Mouse (Mus musculus): ENCODE results near the gene Fmnl3. TPM values are rescaled to one million over a fixed set of nuclear protein-coding genes. Genes with fewer than 3 reads are reported as not detected.
"Not testable (repeated sequence)": the region's sequence is repeated elsewhere in the genome, so short reads cannot be mapped to it uniquely, and the experiment has no call there.

Gene Fmnl3
- total RNA-seq, 2 experiments from 2014 or later = 27.6 to 31.7 TPM

DNA sequence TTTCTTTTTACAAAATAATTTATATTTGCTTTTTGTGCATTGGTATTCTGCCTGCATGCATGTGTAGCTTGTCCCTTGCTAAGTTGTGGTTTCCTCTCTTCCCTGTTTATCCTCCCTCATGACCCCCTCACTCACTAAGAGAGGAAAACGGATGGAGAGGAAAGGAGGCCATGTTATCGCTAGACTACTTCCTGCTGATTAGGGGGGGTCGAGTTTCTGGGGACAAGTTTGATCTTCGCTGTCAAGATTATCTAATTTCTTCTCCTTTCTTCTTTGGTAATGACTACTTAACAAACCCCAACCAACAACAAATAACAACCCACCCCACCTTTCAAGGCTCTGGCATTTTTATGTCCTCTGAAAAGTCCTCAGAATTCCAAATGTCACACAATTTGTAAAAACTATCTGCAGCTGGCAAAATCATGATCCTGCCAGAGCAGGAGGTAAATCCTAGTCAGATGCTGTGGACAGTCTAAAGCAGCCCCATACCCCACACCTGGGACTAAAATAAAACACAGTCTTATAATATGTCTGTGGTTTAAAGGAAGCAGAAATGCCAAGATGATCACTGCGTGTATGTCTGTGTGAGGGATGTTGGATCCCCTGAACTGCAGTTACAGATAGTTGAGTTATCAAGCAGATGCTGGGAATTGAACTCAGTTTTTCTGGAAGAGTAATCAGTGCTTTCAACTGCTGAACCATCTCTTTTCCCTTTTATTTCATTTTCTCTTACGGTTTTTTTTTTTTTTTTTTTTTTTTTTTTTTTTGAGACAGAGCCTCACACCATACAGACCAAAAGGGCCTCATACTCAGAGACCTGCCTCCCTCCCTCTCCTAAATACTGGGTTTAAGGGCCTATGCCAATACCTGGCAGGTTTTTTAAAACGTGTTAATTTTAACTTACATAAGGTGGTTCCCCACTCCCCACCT, 20.5 kb upstream of the Fmnl3 start:
- no peak for DNase-seq

DNA sequence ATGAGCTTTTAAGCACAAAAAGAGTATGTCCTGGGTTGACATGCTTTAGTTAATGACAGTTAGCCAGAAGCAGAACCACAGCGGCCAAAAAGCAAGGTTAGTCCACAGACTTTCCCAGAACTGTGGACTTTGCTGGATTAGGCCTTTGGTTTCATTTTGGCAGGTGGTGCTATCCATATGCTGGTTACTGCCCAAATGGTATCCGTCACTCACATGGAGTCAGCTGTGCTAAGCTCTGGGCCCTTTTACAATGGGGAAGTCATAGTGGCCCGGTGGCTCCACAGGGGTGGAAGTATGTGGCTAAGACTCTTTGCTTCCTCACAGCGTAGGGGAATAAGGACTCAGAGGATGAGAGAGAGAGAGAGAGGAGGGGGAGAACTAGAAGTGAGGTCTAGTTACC, 17.7 kb upstream of the Fmnl3 start:
- DNase-seq = no peak

DNA sequence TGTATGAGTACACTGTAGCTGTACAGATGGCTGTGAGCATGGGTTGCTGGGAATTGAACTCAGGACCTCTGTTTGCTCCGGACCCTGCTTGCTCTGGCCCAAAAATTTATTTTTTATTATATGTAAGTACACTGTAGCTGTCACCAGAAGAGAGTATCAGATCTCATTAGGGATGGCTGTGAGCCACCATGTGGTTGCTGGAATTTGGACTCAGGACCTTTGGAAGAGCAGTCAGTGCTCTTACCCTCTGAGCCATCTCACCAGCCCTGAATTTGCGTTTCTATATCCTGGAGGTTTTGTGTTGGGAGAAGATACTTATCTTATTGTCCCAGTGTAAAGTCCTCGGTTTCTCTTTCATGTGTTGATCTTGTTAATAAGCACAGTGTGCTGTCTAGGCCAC, 16.5 kb upstream of the Fmnl3 start:
- no peak for DNase-seq

DNA sequence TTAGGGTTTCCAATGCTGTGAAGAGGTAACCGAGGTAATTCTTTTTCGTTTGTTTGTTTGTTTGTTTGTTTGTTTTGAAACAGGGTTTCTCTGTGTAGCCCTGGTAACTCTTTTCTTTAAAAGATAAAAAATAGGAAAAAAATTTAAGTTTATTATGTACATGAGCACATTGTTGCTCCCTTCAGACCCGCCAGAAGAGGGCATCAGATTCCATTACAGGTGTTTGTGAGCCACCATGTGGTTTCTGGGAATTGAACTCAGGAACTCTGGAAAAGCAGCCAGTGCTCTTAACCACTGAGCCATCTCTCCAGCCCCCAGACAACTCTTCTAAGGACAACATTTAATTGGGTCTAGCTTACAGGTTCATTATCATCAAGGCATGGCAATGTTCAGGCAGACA, 15.8 kb upstream of the Fmnl3 start:
- not testable (repeated sequence) for DNase-seq

DNA sequence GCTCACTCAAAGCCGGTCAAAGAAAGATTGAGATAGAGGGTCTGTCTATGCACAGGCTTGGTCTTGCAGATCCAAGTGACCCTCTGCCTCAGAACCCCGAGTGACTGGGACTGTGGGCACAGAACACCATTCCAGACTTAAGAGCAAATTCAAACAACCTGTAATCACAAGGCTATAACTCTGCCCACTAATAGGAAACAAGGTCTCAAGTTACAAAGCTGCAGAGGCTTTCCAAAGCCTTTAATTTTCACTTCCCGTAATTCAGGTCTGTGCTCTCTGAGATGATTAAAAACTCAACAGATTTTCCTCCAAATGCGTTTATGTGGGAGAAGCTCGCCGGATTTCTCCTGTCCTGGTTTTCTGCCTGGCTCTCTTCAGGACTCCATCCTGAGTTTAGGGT, 13.8 kb upstream of the Fmnl3 start:
- no peak for DNase-seq

DNA sequence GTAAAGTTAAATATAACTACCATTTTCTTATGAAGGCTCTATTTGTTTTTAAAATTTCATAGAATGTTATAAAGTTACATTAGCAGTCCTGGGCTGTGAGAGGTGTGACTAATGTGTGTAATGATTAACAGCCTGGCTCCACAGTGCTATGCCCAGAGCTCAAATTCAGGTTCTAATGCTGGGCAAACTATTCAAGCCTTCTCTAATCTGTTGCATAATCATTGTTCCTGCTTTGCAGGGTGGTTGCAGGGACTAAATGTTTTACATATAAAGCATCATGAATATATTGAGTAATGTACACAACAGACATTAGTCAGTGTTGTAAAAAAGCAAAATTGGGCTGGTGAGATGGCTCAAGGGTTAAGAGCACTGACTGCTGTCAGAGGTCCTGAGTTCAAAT, 12.6 kb upstream of the Fmnl3 start:
- DNase-seq = no peak

DNA sequence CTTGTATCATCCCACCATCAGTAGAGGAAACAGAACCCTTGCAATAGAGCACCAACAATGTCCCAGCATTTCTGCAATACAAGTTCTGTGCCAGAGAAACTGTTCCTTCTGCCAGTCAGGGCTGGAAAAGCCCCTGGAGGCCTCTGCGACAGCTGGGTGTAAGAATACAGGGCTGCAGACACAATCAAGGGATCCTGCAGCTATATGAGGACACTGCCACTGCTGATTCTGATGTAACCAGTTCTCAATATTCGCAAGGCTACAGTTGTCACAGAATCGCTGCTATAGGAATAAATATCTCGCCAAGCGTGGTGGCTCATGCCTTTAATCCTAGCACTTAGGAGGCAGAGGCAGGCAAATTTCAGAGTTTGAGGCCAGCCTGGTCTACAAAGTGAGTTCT, 6.0 kb upstream of the Fmnl3 start:
- no peak for DNase-seq

DNA sequence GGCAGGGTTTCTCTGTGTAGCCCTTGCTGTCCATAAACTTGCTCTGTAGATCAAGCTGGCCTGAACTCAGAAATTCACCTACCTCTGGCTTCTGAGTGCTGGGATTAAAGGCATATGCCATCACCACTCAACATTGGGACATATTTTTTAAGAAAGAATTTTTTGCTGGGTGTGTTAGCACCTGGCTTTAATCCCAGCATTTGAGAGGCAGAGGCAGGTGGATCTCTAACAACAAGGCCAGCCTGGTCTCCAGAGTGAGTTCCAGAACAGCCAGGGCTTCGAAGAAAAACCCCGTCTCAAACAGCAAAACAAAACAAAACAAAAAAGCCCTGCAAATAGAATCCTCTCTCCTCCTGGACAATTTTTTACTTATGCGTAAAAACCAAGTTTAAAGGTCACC, 5.3 kb upstream of the Fmnl3 start:
- DNase-seq = no peak

DNA sequence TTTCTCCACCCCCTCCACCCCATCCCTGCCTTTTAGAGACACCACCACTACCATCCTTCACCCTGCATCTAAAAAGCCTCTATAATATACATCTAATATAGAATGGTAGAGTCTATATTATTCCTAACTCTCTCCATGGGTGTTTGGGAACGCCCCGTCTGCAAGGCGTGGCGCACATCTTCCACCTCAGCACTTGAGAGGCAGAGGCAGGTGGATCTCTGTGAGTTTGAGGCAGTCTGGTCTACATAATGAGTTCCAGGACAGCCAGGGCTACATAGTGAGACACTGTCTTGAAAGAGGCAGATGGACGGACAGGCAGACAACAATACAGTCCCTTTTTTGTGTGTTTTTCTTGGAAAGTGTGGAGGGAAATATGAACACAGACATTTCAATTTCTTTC, 4.8 kb upstream of the Fmnl3 start:
- DNase-seq = no peak

DNA sequence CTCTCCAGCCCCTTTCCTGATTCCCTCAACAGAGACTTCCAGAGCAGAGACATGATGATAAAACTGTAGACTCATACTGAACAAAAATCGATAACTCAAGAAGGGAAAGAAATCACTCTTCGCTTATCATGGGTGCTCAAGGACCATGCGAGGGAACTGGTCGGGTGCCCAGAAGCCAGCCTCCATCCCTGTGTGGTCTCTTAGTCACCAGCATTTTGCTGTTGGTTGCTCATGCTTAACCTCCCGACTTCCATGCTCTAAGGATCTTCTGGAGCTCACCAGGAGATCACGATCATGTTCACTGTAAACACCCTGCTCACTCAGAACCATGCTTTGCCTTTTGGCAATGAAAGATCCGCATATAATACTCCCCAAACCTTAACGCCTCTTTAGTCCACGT, 2.5 kb upstream of the Fmnl3 start:
- DNase-seq = peak; percentile 67

DNA sequence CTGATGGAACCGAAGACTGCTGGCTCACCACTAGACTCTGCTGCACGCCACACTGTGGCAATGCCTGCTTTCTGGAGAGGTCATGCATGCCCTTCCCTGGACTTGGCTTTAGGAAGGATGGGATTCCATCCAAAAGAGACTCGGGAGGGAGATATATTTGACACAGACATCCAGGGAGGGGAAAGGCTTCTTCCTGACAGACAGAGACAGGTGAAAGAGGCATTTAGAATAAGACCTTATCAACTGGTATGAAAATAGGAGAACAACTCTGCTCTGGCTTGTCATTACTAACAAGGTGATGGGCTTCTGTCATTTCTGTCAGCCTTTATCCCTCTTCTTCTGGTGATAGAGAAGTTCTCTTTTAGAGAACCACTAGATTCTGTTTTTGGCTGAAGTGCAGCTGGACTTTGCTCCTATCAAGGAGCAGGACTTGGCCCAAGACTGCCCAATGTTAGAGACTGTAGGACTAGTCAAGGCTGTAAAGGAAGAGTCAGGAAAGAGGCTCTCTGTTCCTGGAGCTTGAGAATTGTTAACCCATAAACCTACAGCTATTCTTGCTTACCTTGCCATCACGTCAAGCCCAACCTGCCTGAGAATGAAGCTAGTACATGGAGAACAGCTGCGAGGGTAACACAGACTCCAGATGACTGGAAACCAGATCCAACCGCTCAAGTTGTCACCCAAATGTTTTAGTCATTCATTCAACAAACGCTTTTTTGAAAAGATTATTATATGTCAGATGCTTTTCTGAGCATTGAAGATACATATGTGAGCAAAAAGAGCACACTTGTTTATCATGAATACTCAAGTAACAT, 1.5 kb upstream of the Fmnl3 start:
- no peak for DNase-seq

DNA sequence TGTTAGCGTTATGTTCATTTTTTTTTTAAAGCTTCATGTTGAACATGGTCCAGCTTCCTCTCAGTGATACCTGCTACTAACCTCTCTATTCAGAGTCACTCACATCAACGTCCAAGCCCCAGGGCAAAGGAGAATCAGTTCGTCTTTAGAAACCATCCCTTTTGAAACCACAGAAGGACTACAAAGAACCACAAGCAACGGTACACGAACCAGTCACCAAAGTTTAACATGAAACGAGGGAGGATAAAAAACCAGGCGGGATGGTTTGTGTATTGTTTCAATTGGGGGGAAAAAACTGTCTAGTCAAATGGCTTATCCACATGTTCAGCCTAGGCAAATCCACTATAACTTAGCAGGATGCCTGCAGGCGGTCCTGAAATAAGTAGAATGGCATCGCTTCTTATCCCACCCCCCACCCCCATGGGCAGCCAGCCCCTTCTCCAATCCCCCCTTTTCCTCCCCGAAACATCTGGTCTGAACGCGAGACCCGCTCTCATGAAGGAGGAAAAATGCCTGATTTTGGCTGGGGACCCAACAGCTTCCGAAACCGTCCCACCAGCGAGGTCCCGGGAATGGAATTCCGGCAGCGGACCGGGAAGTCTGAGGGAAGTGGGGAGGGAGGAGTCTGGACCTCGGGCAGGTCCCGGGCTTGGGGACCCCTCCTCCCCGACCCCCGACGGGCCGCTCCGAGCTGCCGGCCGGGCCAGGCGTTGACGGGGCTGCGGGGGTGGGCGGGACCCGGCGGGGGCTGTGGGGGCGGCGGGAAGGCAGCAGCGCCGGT, 701 bp downstream of the Fmnl3 start:
- DNase-seq = peak; percentile 57

DNA sequence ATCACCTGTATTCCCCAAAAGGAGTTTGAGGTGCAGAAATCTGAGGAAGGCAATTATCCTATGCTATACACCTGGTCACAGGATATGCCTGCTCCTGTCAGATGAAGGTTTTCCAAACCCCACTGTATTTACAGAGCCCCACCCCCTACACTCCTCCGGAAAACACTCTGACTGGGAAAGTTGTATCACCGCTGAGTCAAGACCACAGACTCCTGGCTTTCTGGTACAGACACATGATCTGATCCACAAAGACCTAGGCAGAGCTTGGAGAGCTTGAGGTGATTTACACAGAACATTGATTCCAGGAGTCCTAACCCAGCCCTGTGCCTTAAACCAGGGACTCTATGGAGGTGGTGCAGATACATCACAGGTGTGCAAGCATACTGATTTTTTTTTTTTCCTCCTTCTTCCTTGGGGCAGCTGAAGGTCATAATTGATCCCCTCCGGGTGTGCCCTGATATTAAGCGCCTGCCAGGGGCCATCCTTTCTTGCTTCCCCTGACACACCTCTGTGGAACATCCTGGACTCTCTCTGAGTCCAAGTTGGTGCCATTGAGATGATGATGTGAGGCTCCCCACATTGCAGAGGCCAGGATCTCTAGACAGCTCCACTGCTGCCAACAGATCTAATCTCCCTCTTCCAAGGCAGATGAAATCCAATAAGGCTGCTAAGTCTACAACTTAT, 1.6 kb downstream of the Fmnl3 start:
- no peak for DNase-seq

DNA sequence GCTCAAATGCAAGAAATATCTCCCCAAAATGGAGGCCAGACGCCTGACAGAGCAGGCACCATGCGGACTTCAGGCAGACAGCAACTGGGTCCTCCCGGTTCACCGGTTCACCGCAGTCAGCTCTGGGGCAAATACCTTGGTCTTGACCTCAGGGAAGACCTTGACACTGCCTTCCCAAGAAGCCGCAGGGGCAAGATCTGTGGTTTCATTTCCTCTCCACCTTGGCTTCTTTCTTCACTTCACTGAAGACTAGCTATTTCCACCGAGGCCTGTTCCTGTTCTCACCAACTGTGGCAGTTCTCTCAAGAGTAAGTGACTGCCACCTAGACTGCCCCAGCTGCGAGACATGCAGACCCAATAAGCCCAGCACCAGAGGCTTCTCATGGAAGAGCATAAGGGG, 5.4 kb downstream of the Fmnl3 start:
- DNase-seq = no peak

DNA sequence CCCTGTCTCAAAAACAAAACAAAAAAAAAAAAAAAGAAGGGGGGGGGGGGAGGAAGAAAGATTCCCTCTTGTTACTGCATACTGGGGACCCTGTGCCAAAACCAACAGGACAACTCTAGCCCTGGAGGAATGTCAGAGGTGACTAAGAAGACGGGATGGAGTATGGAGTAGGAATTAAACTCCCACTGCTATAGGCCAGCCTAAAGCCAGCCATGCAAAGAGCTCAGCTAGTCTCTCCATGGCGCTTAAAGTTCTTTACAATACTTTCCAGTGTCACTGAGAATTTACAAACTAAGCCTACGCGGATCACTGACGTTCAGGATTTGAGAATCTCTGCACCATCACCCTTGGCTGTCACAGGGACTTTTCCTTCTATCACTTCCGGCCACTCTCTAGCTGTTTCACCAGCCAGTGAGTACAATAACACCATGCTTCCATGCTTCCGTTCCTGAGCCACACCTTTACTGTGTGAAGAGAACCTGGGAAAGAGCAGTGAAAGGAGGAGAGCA, 6.2 kb downstream of the Fmnl3 start:
- DNase-seq = no peak

DNA sequence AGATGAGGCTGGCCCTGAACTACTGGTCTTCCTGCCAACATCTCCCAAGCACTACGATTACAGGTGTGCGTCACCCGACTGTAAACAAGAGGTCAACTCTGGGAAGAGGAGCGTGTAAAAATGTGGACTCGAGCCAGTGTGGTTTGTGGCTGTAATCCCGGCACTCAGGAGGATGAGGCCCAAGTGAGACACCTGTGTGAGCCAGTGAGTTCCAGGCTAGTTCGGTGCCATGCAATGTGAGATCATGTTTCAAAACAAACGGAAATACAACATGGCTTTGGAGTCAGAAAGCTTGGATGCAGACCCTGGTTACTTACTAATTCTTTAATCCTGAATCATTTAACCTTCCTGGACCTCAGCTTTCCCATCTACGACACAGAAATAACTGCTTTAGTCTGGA, 11.3 kb downstream of the Fmnl3 start:
- DNase-seq = no peak

DNA sequence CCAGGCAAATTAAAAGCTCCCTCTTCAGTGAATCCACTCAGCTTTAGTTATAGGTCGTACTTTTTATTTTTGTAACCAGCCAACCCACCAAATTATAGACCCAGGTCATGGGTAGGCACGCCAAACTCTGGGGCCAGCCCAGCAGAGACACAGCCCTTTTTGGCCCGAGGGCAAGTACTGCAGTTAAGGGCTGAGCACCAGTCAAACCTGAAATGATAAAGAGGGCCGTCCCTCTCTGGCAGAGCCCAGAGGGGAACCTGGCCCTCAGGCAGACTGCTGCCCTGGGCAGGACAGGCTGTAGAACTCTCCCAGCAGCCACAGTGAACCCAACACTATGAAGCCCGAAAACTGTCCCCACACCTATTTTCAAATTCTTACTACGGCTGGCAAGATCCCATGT, 13.8 kb downstream of the Fmnl3 start:
- no peak for DNase-seq

DNA sequence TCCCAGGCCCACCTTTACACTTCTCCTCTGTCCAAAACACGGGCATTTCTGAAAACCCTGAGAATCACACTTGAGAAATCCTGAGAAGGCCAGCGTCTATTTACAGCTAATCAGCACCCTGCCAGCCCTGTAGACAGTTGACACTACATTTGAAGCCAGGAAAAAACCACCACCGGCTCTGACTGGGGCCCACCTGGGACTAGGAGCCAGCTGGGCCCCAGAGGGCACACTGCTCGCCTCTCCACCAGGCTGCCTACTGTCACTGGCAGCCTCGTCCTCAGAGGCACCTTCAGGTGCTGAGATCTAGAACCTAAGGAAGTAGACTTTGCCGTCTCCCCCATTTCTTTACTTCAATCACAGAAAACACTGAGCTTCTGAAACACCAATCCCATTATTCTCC, 14.6 kb downstream of the Fmnl3 start:
- no peak for DNase-seq

DNA sequence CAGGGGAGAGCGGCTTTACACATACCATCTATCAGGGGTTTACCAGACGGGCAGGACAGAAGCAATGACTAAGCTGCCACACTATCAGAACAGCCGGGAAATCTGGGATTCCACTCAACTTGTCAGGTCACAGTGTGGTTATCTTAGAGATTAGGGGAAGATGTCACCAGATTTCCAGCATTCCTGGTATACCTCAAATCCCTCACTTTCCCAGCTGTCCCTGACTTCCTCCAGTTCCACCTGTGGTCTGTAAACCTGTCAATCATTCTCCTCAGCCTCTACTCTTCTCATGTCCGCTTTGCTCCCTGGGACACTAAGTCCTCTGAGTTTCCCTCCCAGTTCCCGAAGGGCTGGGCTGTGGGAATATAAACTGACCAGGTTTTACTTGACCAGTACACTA, 18.0 kb downstream of the Fmnl3 start:
- DNase-seq = no peak

DNA sequence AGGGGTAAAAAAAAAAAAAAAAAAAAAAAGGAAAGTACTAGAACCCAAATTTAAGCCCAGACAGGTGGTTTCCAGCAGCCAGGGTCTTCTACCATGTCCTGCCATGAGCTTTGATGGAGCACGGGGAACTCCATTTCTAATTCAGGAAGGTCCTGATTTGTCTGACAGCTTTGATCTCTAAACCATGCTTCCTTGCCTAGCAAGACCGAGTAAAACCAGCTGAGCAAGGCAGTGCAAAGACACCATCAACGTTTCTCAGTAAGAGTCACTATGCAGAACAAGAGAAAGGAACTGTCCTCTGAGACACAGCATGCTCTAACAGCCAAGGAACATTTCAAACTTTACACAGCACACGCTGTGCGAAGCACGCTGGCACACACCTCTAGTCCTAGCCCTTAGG, 18.7 kb downstream of the Fmnl3 start:
- DNase-seq = no peak

DNA sequence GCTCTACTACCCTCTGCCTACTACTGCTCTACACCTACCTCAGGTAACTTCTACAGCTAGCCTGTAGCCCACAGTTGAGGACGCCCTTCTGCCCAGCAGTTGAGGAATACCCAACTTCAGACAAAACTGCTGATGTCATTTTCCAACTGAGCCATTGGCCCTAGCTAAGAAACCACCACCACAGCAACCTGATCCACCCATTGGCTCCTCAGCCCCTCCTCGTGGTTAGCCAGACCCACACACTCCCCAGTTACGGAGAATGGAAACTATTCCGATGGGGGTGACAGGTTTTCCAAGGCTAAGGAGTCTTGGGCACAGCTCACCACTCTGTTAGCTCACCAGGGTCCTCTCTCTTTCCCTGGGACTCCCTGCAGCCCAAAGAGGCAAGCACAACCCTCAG, 25.3 kb downstream of the Fmnl3 start:
- no peak for DNase-seq
